Mouse (Mus musculus): ENCODE results near the gene Cd6.

The Cd6 gene

DNA sequence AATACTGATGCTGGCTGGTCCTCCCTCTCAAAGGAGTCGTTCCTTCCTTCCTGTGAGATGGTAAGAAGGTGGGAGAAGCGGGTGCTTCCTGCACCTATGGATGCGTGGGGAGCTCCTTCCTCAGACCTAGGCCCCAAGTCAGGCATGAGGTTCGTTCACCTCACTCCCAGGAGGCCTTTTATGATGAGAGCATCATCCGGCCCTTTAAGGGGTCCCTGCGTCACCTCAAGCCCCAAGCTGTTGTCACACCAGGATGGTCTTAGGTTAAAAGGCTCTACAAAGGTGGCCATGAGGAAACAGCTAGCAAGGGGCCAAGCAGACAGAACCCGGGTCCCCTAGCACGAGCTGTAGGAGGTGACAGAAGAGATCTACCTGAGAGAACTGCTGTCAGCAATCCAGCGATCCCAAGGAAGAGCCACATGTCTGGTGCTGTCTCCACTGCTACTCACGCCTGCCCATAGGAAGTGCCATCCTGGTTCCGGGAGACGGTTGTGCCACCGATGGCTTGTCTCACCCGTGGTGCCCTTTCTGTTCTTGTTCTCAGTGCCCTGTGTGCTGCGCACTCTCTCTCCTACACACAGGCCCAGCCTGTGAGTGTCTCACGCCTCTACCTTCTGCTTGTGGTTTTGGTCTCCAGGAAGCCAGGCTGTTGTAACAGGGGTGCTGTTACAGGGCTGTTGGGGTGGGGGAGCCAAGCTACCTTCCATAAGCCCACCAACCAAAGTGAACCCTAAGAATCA is at the start of gene Cd6:
Cd6 (minus strand) TSS at position 623 of the 740 bp plus-strand sequence.
- DNase-seq (ENCODE audit: low spot score): no peak

DNA sequence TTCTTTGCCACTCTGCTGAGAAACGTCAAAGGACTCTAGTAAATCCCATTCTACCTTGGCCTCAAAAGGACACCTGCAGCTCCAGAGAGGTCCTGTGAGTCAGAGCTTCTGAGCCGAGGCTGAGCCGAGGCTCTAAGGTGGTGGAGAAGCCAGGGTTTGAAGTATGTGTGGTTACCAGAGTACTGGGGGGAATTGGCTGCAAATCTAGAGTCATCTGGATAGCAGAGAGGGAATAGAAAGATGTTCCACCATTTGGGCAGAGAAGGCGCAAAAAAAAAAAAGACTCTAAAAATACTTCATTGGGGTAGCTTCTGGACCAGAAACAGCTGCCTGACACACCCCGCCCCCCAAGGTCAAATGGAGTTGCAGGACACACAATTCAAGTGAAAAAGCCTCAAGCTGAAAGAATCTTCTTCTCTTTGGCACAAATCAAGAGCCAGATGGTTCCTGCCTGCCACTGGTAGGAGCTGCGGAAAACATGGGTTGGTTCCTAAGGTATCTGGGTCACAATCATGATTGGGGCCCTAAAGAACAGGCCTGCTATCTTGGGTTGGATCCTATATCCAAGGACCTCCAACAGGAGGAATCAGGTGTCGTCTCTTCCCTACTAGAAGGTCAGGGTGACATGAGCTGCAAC is 48.5 kb upstream of the Cd6 start:
- no peak for DNase-seq (ENCODE audit: low spot score)

DNA sequence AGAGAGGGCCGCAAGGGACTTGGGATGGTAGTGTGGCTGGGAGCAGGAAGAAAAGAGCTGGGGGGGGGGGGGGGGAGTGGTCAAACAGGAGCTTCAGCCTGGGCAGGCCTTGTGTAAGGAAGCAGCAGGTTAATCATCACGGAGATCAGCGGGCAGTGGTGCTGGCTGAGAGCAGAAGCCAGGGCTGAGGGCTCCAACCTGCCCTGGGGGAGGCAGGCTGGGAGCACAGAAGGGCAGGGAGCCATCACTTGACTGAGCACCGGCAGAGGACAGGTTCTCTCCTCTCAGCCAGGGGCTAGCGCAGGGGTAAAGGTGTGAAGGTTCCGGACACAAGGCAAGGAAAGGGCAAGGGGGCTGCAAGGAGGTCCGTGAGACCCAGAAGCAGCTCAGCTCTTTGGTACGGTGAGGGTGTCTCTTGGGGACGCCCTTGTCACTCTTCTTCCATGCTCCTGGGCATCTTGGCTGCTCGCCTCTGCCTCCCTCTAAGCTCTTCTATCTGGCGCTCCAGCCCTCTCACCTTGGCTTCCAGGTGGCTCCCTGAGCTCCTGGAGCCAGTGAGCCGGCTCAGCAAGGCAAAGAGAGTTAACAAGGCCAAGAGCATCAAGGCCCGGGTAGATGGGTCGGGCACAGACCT is 41.6 kb upstream of the Cd6 start:
- DNase-seq (ENCODE audit: low spot score): no peak

DNA sequence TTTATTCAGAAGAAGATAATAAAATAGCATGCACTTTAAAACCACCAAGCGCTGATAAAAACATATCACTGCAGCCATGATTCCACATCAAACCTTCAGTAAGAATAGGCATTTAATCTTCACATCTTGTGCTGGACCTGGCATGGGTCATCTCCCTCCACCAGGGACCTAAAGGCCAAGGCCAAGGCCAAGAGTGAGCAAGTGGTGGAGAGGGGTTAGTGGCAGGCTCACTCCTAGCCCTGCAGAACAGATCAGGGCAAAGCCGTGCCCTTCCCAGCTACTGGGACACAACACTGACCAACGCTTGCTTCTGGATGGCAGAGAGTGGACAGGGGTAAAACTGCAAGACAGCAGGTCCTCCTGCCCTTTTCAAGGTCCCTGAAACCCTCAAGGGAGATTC is 40.8 kb upstream of the Cd6 start:
- no peak for DNase-seq (ENCODE audit: low spot score)

DNA sequence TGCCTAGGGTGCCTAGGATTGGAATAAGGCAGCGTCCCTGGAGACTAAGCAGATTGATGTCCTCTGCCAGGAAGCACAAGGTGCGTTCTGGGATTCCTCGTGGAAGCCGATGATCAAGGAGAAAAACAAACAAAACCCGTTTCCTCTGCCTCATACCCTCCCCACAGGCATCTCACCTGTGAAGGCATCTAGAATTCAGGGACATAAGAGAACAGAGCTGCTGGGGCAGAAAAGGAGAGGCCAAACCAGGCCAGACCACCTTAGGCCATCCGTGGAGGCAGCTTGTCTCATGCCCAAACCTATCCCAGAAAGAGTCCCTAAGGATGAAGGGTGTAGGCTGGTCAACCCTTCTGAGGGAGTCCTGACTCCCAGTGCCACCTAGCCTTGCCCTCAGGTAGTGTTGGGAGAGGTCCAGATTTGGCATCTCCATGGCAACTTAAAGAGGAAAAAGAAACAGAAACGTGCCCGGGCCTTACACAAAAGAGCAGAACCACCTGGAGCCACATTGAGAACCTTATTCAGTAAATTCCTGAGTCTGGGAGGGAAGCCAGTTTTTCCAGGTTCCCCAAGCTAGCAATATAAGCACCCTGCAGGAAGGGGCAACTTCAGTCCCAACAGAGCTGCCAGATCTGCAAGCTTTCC is 40.1 kb upstream of the Cd6 start, which contains the start of gene Tmem132a:
Tmem132a (minus strand) TSS at position 55 of the 642 bp plus-strand sequence.
- DNase-seq (ENCODE audit: low spot score): no peak

DNA sequence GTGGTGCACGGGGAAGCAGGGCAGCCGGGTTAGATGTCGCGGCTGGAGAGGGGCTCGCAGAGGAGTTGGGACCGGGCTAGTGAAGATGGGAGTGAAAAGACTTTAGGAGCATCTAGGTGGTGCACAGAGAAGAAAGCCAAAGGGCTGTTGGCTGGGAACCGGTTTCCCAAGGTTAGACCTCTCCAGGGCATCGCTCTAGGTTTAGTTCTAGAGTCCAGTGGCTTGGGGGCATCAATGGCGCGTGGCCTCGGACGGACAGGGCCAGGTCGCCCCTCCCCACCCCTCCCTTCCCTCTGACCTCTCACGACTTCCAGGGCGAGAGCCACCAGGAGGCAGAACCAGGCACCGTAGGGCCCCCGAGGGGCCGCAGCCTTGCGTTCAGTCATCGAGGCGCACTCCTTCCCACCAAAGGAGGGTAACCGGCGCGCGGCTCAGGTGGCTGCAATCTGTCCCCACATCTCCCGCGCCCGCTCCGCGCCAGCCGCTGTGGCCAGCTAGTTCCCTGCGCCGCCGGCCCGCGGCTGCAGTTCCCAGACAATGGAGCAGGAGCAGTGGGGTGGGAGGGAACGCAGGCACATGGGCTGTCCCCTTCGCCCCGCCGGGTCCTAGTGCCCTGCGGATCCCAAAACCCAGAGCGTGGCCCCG is 39.5 kb upstream of the Cd6 start:
- no peak for DNase-seq (ENCODE audit: low spot score)

DNA sequence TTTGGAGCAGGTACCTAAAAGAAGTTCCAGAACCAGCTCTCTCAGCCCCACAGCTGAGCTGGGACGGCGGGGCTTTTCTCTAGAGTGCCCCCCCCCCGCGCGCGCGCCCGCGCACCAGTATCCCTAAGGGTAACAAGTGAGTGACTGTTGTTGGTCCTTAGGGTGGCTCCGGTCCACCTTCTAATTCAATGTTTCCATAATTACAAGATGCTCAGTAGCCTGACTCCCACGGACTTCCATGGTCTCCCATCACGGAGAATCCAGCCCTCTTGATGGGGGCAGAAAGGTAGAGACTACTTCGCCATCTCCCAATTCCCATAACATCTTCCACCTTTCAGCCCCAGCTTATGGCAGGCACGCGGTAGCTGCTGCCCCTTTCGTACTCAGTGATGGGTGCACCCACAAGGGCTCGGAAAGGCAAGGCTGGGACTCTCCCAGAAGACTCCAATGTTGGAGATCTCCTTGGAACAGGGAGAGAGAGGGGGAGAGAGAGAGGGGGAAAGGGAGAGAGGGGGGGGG is 38.8 kb upstream of the Cd6 start:
- no peak for DNase-seq (ENCODE audit: low spot score)

DNA sequence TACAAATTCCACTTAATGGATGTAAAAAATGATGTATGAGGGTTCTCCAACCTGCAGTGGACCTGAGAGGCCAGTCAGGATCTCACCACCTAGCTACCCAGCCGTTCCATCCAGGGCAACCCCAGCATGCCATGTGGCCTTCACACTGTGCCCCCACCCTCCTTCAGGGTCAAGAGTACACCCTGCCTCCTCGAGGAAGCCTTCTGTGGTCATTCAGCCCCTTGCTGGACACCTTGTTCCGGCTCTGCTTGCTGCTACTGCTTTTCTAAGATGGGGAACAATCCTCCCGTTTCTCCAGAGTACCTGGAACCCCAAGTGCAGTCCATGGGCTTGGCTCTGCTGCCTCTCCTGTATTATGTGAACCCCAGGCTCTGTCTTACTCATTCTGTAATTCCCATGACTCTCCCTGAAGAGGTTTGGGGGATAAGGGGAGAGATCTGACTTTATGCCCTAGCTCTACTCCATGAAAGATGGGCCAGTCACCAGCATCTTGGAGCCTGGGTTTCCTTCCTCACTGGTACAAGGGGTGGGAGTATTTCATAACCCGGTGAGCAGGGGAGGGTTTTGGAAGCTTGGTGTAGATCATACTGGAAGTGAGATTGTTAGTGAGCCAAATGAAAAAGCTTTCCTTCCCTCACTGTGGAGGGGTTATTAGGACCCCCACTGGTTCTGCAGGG is 38.2 kb upstream of the Cd6 start:
- no peak for DNase-seq (ENCODE audit: low spot score)

DNA sequence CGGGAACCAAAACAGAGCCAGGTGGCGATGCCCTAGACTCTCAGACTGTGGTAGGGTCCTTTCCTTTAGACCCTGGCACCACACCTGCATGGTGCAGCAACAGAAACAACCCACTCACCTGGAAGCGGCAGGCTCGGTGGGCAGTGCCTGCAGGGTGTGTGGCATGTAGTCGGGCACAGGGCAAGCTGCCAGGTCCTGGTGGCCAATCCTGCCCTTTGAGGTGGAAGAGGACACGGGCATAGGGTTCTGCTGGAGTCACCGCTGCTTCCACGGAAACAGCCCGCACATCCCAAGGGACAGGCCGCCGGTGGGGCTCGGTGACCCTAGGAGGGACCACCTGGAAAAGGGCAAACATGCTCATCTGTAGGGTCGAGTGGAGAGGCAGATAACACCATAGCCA is 36.5 kb upstream of the Cd6 start:
- no peak for DNase-seq (ENCODE audit: low spot score)

DNA sequence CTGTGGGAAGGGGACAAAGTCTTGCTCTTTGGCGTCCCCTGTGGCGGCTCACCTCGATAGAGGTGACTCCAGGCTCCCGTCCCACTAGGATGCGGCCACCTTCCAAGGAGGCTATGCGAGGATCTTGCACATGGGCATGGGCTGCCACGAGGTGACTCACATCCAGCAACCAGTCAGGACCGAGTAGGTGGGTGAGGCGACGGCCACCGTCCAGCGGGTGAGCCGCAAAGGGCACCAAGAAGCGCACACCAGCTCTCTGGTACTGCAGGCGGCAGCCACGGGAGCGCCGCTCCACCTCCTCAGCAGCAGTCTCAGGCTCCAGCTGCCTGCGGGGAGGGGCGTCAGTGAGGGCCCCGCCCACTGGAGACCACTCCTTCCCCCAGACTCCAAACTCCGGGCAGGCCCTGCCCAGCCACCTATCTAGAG is 30.2 kb upstream of the Cd6 start:
- DNase-seq (ENCODE audit: low spot score): no peak

DNA sequence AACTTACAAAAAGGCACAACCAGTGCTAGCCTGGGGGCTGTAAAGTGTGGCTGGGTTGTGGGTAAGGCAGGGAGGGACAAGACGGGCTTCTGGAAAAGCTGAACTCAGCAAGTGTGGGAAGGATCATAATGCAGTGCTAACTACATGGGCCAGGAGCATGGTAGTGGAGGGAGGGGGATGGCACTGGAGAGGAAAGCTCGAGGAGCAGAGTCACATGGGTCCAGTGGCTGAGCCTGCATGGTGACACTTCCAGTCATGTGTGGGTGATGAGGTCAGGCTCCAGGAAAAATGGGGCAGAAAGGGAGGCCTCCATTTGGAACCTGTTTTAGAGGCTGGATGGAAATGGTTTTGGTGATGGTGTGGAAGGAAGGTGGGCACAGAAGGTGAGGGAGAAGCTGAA is 26.7 kb upstream of the Cd6 start:
- no peak for DNase-seq (ENCODE audit: low spot score)

DNA sequence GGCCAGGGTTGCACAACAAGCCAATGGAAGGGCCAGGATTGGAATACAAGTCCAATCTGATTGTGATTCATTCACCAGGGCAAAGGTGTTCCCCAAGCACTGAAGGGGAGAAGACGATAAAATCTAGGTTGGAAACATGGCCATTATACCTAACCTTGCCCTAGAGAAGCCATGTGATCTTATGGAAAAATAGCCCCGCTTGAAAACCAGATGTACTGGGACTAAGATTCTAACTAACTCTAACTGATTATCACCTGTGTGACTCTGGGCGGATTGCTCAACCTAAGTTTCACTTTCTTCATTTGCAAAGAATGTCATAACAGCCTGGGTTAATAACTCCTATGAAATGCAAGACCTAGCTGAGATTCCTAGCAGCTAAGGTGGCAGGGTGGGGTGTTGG is 25.6 kb upstream of the Cd6 start:
- no peak for DNase-seq (ENCODE audit: low spot score)

DNA sequence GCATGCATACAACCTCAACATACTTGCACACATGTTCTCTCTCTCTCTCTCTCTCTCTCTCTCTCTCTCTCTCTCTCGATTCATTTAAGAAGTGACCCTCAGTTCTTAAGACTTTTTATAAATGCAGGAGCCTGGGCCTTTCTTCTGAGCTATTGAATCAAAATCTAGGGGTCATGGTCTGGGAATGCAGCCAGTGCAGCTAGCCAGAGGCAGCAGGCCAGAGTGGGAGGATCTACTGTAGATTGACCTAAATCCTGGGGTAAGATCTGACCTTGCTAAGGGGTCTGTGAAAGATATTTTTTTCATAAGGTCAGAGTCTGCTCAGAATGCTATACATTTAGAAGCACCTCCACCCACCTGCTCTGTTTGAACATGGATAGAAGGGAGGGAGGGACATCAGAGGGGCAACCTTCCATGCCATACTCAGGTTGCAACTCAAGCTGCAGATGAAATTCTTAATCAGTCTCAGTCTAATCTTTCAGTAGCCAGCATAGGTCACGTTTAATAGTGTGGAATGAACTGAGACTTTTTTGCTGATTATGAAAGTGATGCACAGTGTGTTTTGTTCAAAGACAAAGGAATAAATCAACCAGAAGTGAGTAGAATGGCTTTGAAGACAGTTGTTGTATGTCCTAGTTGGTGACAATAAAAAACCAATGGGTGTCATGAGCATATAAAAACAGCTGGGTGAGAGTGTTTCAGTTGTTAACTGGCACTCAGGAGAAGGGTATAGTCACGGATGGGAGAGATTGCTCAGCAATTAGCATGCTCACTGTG is 17.6 kb upstream of the Cd6 start:
- DNase-seq (ENCODE audit: low spot score): no peak

DNA sequence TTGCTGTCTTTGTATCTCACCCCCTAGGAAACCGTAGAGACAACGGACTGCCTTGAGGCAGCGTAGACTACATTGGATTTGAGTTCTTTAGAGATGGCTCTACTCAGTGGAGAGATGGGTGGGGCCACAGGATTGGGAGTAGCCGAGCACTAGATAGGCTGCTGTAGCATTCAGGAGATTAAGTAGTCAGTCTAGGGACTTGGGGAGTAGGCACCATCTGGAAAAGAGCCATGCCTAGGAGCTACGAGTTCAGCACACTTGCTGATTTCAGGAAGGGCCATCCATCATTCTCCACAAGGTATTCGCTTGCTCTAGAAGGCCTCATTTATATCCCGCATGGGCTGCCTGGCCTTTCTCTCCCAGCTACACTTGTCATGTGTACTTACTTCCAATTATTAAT is 16.3 kb upstream of the Cd6 start:
- DNase-seq (ENCODE audit: low spot score): no peak

DNA sequence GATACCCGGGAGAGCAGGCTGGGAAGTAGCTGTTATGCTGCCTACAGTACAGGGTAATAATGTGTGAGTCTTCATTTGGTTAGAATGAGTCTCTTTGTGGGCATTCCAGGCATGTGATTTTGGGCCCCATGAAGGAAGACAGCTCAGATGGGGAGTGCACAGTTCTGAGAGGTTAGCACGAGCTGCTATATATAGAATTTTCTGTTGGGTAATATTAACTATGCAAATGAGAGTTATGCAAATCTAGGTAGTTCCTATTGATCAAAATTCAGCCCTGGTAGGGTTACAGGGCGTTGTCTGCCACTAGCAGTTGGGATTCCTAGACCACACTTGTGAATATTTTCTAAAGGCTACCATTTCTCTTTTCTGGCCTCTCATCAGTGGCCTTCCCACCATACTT is 15.6 kb upstream of the Cd6 start:
- DNase-seq (ENCODE audit: low spot score): no peak

DNA sequence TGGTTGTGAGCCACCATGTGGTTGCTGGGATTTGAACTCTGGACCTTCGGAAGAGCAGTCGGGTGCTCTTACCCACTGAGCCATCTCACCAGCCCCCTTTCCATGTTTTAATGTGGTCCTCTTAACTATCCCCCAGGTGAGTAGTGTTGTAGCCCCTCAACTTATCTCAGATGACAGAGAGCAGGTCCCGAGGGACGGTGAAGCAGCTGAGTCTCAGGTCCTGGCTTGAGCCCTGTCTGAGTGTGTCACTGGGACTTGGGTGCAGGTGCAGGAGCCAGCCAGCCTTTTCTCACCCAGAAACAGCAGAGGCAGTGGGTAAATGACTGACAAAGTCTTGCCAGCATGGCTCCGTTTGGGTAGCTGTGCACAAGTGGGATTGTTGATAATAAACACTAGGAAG is 14.3 kb upstream of the Cd6 start:
- DNase-seq (ENCODE audit: low spot score): no peak

DNA sequence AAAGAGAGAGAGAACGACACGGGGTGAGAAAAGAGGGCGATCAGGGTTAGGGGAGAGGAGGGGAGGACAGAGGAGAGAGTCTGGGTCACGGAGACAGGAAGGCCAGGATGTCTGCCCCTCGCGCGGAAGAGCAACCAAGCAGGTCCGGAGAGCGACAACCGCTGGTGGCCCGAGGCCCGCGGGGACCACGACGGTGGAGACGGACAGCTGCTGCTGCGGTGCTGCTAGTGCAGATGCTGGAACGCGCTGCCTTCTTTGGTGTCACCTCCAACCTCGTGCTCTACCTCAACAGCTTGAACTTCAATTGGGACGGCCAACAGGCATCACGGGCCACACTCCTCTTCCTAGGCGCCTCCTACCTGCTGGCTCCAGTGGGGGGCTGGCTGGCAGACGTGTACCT is 13.1 kb upstream of the Cd6 start:
- no peak for DNase-seq (ENCODE audit: low spot score)

DNA sequence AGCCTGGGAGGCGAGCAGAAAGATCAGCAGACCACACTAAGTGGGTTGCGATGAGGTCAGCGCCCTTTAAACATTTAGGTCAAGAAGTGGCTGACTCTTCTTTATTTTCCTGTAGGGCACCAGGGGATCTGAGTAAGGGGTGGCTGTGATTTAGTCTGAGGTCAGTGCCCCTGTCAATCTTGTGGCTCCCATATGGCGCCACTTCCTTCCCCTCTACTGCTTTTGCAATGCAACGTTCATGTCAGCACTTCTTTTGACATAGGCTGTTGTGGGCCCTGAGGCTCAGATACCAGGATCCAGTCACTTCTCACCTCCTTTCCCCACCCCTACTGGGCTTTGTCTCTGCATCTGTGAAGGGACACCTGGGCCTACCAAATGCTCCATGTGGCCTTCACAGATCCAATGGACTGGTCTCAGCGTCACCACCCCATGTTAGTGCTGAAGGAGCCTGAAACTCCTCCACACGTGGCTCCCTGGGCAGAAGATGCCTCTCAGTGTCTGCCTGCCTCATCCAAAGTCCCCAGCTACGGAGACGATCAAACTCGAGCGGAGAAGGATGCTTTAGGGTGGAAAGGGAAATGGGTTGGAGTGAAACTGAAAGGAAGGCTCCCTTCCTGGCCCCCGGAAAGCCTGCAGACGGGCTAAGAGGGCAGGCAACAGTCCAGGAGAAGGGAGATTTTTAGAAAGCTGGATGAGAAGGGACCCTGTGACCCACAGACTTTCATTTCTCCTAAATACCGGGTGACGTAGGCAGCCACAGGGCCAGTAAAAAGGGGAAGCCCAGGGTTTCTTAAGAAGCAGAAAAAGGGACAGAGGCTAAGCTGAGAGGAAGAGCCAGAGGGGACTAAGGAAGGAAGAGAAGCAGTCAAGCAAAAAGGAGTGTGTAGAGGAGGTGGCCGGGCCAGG is 12.1 kb upstream of the Cd6 start:
- no peak for DNase-seq (ENCODE audit: low spot score)

DNA sequence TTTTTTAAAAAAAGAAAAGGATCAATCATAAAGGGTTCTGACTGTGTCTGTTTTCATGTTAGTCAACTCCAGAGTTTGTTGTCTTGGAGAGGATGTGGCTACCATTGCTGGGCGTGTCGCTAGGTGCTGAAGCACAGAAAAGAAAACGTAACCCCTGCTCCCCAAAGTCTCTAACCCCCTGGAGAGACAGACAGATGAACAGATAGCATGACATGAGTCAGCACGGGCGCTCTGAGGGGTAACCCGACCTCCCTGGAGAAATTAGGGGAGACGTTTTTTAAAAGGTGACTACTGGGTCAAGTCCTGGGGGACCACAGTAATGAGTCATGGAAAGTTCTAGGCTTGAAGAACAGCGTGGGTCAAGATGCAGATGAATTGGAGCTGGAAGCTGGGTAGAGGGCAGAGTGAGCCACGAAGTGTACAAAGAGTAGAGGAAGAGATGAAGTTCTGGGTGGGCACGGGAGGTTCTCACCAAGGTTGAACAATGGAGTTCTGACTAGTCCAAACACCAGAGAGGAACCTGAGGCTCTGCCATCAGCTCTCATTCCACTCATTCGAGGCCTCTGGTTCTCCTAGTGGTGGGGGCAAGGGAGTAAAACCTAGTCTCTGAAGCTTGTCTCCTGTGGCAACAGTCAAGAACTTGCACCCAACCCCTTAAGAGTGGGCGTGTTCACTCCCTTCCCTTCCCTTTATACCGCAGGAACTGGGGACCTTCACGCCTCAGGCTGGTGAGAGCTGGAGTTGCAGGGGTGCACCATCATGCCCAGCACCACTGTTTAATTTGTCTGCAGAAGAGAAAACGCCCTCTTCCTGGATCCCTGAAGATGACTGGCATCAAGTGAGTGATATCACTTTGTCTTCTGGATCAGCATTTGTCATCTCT is 9.4 kb upstream of the Cd6 start, which contains the start of gene Slc15a3:
Slc15a3 (plus strand) TSS at position 718 of the 883 bp plus-strand sequence.
- no peak for DNase-seq (ENCODE audit: low spot score)

Measured in urinary bladder, postnatal 10 days (tissue).